Mouse (Mus musculus): Measurements from ENCODE around the gene Dab2.

DNA sequence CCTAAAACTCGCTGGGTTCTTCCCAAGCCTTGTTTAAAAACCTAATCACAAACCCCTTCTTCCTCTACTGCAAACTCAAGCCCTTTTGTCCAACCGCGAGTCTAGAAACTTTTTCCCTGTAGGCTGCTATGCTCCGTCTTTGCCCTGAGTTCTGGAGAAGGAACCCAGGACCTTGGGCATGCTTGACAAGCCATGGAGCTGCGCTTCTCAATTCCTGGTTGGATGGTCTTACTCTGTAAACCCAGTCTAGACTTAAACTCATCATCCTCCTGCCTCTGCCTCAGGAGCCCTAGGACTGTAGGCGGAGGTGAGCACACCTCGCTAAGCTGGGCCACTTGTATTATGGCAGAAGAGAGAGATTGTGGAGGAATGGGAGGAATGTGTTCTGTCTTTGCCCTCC lies 89.0 kb downstream of the Dab2 start:
- TF ChIP-seq GATA1 (IDR thresholded peaks at IDR 0.05; ENCODE audit: low read length) (no peak), TAL1 (IDR thresholded peaks at IDR 0.05; ENCODE audit: low read length) (no peak)

Data from erythroblast, embryonic 14.5 days (primary cell).